Mouse (Mus musculus): Measurements from ENCODE around the gene Car3. TPM values are rescaled to one million over a fixed set of nuclear protein-coding genes. Genes with fewer than 3 reads are reported as not detected.

Car3 gene
- total RNA-seq, 2 experiments from 2014 or later = 1,448 to 1,773 TPM

GRCm38 (mm10) chr3:14874402-14875040 lies 11.2 kb downstream of the Car3 start:
- DNase-seq (ENCODE audit: low spot score) = peak; percentile 36

GRCm38 (mm10) chr3:14876325-14876918 lies 13.1 kb downstream of the Car3 start:
- DNase-seq (ENCODE audit: low spot score) = no peak

- DNase-seq (ENCODE audit: low spot score) = no peak
Measured at GRCm38 (mm10) chr3:14877251-14877909, 14.1 kb downstream of the Car3 start.

GRCm38 (mm10) chr3:14878749-14879223 lies 15.5 kb downstream of the Car3 start:
- no peak for DNase-seq (ENCODE audit: low spot score)

GRCm38 (mm10) chr3:14879293-14879692 lies 16.0 kb downstream of the Car3 start:
- no peak for DNase-seq (ENCODE audit: low spot score)

- no peak for DNase-seq (ENCODE audit: low spot score)
Measured at GRCm38 (mm10) chr3:14880277-14880676, 17.0 kb downstream of the Car3 start.

- no peak for DNase-seq (ENCODE audit: low spot score)
Measured at GRCm38 (mm10) chr3:14882005-14882404, 18.7 kb downstream of the Car3 start.

GRCm38 (mm10) chr3:14882756-14883155 lies 19.4 kb downstream of the Car3 start:
- no peak for DNase-seq (ENCODE audit: low spot score)

- DNase-seq (ENCODE audit: low spot score) = no peak
Measured at GRCm38 (mm10) chr3:14884826-14885225, 21.5 kb downstream of the Car3 start.

- DNase-seq (ENCODE audit: low spot score) = peak; percentile 43
Measured at GRCm38 (mm10) chr3:14886102-14887098, 23.1 kb downstream of the Car3 start, which contains the start of gene Car2. Car2 (plus strand) TSS chr3:14886273.

- DNase-seq (ENCODE audit: low spot score) = no peak
Measured at GRCm38 (mm10) chr3:14887134-14887666, 23.9 kb downstream of the Car3 start.

- DNase-seq (ENCODE audit: low spot score) = no peak
Measured at GRCm38 (mm10) chr3:14887686-14888295, 24.5 kb downstream of the Car3 start.

- DNase-seq (ENCODE audit: low spot score) = no peak
Measured at GRCm38 (mm10) chr3:14888549-14888948, 25.2 kb downstream of the Car3 start.

- no peak for DNase-seq (ENCODE audit: low spot score)
Measured at GRCm38 (mm10) chr3:14889085-14889484, 25.8 kb downstream of the Car3 start.

GRCm38 (mm10) chr3:14889716-14890409 lies 26.6 kb downstream of the Car3 start:
- DNase-seq (ENCODE audit: low spot score) = no peak

- no peak for DNase-seq (ENCODE audit: low spot score)
Measured at GRCm38 (mm10) chr3:14892991-14893390, 29.7 kb downstream of the Car3 start.

- no peak for DNase-seq (ENCODE audit: low spot score)
Measured at GRCm38 (mm10) chr3:14893700-14894099, 30.4 kb downstream of the Car3 start.

GRCm38 (mm10) chr3:14895333-14895732 lies 32.0 kb downstream of the Car3 start:
- no peak for DNase-seq (ENCODE audit: low spot score)

GRCm38 (mm10) chr3:14897770-14898169 lies 34.5 kb downstream of the Car3 start:
- no peak for DNase-seq (ENCODE audit: low spot score)

GRCm38 (mm10) chr3:14903380-14903779 lies 40.1 kb downstream of the Car3 start:
- DNase-seq (ENCODE audit: low spot score) = no peak

Measured in gastrocnemius, adult 18-20 months (tissue).